Mouse (Mus musculus): ENCODE measurements around the gene Nbeal2. TPM values are rescaled to one million over a fixed set of nuclear protein-coding genes. Genes with fewer than 3 reads are reported as not detected.

The Nbeal2 gene
- polyA plus RNA-seq, 2 experiments from 2014 or later: 26.4 to 33.4 TPM

DNA sequence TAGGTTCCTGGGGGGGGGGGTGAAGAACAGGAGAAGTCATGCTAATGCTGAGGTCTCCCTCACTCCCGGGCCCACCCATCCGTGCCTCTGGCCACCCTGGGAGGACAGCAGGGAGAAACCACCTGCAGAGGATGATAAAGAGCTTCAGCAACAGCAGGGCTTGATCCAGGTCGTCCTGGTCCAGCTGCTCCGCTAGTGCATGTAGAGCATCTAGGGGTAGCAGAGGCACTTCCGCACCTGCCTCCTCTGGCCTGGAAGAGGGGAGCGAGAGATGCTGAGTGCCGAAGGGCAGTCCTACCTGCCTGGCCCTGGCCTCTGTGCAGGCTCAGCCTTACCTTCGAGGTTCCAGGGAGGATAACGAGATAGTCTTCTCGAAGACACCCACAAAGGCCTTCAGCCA, 9.7 kb downstream of the Nbeal2 start:
- no peak for ATAC-seq

DNA sequence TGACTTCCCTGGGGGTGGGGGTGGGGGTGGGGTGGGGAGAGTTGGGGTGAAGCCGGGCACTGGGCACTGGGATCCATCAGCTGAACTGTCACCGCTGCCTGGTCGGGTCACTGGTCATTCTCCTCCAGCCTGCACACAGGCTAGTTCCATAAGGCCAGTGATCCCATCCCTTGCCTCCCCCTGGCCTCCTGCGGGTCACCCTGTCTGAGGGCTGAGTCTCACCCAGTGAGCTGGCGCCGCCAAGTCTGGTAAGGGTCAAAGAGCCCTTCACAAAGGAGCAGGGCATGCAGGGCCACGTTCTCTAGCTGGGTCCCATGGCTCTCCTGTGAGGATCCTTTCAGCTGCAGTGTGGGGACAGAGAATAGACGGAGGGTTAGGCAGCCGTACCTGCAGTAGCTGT, 10.2 kb downstream of the Nbeal2 start:
- no peak for ATAC-seq

DNA sequence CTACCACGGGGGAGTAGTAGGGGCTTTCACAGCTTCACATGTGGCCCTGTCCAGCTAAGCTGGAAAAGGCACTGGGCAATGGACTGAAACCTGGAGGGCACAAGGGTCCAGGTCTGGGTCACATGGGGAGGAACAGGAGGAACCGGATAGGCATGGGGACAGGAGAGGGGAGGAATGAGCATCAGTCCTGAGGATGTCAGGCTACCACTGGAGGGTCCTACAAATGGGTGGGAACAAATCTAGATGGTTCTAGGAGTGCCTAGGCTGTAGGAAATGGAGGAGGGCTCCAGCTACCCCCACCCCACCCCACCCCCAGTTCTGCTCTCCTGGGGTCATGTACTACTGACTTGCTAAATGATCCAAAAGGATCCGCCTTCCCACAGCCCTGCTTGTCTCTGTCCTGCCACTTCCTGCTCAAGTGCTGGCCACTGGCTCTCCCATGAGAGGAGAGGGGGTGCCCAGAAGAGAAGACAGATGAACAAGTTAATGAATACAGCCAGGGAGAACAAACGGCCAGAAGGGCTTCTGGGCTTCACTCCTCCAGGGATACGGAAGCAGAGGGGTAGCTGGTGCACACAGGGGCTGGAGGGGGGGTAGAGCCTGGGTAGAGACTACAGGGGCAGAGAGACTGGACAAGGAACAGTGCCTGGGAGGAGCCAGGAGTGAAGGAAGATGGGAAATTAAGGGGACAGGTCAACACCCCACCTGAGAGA, 11.0 kb downstream of the Nbeal2 start:
- ATAC-seq: no peak

DNA sequence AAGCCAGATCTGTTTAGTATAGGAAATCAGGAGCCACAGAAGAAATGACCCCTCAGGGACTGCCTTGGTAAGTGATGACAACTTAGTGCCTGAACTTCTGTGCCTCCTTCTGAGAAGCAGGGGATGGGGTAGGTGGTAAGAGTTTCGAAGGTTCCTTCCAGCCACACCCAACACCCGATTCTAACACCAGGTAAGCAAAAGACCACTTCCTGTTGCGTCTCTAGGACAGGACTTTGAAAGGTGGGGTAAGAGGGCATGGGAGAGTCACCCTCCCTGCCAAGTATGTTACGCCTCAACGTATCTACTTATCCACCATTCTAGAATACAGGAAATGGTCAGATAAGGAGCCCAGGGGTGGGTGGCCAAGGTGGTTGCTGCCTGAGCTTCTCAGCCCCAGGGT, 13.0 kb downstream of the Nbeal2 start:
- peak; percentile 20 for ATAC-seq

DNA sequence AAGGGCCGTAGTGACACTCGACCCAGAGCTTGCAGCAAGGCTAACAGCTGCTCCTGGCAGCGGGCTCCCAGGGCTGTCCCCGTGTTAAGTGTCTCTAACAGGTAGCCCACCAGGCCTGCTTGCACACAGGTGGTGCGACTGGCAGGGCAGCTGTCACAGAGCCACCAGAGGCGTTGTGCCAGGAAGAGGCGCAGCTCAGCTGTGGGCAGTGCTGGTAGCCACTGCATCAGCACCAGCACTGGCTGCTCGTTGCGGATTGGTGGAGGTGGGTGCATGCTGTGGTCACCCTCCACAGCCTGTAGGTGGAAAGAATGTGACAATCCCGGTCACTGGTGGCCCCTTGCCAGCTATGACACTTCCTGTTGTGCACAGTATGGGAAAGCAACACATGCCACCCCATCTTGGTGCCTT, 15.3 kb downstream of the Nbeal2 start:
- no peak for ATAC-seq

DNA sequence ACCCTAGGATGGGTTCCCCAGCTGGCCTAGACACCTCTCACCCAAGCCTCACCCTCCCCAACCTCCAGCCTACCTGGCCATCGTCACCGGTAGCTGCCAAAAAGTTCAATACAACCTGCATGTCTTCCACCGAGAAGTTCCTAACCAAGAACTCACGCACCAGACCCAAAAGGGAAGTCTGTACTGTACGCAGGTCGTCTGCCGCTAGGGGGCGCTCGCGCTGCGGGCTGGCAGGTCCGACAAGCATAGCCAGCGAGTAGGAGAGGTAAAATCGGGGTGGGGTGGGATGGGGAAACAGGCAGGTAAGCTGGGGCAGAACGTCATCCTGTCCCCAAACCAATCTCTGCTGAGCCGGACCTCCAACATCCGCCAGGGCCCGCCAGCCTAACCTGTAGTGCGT, 18.7 kb downstream of the Nbeal2 start:
- ATAC-seq: no peak

DNA sequence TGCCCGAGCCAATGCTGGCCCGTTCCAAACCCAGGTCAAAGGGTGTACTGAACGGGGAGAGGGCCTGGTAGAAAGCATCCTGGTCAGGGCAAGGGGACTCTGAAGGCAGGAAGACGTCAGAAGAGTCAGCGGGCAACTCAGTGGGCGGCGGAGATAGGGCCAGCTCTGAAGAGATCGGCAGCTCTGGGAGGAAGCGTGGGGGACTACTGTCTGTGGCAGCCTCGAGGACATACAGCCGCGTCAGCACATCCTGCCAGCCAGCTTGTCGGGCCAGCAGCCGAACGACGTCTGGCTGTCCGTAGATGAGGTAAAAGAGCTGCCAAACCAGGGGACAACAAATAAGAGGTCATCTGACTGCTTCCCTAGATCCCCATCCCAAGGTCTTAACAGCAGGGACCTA, 20.1 kb downstream of the Nbeal2 start:
- no peak for ATAC-seq

DNA sequence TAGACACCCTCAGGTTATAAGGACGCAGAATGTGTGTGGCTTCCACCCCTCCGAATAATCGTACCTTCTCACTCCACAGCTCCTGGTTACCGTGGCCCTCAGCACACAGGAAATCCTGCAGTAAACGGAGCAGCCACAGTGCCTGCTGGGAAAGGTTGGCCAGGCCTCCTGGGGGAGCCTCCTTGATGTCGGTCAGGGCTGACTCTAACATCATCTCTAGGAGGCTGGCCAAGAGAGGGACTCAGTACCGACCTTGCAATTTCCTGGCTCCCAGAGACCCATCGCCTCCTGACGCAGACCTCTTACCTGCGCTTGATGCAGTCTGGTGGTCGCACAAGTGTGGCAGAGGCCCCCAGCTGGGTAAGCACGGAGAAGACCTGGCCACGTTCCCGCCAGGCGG, 21.3 kb downstream of the Nbeal2 start:
- ATAC-seq: no peak

DNA sequence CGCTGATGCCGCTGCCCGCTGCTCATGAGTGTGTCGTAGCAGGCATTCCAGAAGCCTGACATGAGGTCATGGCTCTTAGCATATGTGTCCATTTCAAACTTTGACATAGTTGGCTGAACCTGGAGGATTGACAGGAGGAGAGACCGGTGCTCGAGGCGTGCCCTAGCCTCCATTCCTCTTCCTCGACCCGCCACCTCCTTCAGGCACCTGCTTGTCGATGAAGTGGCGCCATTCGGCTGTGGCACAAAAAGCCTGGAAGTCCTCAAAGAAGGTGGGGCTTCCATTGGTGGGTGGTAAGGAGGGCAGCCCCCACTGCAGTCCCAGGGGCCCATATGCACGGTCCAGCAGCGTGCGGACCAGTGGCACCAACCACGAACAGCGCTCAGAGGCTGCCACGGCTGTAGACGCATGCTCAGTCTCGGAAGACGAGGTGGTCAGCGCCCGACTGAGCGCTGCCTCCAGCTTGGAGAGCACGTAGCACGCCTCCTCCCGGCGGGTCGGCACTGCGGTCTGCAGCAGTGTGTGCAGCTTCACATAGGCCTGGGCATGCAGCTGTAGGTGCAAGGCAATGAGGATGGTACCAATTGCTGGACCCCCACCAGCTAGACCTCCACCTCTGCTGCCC, 22.2 kb downstream of the Nbeal2 start:
- ATAC-seq: no peak

DNA sequence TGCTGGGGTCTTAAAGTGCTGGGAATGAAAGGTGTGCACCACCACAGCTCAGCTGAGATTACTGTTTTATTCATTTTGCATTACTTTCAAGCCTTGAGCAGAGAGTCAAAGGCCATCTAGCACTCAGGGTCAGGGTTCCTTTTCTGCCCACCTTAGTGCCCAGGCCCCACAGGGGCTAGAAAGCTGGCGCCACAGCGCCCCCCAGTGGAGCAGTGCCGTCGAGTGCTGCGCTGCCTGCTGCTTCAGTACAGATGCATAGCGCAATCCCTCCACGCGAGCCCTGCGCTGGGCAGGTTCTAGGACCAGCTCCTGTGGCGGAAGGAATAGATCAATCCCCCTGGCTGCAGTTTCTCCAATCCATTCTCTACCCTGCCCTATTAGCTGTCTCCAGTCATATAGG, 22.8 kb downstream of the Nbeal2 start:
- no peak for ATAC-seq

DNA sequence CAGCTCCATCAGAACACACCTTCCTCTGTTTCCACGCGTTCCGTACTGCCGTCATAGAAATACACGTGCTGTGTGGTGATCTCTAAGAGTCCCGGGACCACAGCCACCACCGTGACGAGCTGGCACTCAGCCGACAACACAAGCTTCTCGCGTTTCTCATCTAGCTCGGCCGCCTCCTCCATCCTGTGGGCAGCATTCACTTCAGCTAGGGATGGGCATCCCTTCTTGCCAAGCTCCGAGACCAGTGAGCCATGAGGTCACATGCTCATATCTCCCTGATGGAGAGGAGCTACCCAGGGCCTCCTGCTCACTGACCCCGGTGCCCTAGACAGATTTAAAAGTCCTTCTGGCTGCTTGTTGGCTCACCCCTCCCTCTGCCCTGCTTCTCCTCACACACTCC, 23.8 kb downstream of the Nbeal2 start:
- no peak for ATAC-seq

DNA sequence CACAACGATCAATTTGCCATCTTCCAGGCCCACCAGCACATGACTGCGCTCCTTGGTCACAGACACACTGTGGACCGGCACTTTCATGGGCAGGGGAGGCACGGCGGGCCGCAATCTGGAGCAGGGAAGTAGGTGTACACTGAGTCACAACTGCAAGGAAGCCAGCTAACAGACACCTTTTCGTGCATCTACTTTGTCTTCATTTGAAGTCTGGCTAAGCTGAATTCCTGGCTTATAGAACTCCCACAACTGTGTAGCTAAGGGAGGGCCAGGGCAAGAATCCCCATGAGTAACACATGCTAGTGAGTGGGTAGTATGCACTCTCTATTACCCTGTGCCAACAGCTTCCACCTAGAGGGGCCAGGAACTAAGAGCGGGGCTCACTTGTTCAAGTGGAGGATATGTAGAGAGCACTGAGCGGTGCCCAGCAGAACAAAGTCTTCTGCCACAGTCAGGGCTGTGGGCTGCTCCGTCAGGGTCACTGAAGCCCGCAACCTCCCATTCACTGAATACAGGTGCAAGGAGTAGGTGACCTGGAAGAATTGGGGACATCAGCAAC, 28.5 kb downstream of the Nbeal2 start:
- no peak for ATAC-seq

DNA sequence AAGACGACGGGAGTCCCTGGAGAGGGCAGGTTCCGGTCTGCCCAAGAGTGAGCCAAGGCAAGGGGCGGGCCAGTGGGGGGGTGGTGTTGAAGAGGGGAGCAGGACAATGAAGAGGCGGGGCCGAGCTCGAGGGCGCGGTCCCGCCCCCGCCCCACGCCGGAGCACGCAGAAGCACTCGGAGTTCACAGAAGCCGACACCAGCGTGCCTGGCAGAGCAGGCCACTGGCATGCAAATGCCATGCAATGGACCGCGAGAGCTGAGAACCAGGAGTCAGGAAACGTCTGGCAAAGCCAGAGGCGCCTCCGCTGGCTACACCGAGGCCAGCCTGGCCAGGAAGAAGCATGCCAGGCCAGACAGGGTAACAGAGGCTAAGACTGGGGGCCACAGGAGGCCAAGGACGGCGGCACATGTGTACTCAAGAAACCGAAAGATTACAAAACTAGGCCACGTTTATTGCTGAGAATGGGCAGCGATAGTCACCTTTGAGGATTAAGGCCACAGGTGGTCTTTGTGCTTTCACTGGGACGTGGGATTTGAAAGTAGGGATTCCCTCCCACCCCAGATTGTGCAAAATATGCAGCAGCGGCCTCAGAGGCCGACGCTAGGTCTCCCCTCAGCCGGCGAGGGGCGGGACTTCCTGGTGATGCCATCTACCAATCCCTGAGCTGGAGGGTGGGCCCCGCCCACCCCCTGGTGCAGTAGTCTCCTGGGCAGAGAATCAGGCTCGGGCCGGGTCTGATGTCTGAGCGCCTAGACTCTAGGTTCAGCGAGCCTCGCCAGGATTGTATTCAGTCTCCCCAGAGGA, 29.4 kb downstream of the Nbeal2 start, which contains the start of gene Nradd:
Gene Nradd (minus strand): TSS at position 92 of the 806 bp plus-strand sequence.
- ATAC-seq: no peak

DNA sequence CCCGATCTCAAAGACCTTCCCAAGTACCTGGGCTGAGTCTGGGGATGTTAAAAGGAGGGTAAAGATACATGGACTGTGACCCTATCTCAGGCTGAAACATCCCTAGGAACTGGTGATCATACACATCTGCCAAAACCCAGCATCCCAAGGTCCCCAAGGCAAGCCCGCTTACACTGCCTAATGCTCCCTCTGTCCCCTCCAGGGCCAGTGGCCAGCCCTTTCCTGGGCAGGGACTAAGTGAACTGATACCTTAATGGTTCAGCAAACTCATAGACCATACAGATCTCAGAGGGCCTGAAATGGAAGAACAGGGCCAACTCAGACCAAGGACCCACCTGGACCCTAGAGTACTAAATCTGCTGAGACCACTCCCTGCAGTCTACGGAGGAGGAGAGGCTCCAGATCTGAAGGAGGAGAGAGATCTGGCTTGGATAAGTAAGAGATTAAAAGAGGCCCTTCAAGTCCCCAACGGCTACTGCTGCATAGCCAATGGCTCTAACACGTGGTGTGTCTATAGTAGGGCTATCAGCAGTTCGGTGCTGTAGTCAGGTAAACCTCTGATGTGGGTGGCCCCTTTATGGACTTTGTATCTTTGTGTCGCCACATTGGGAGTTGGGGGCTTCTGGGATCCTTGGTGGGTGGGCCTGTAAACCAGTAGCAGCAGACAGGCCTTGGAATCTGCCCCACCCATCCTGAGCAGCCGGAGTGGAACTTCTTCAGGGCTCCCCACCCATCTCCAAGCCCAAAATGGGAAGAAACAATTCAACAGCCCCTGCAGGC, 30.4 kb downstream of the Nbeal2 start:
- ATAC-seq: no peak

DNA sequence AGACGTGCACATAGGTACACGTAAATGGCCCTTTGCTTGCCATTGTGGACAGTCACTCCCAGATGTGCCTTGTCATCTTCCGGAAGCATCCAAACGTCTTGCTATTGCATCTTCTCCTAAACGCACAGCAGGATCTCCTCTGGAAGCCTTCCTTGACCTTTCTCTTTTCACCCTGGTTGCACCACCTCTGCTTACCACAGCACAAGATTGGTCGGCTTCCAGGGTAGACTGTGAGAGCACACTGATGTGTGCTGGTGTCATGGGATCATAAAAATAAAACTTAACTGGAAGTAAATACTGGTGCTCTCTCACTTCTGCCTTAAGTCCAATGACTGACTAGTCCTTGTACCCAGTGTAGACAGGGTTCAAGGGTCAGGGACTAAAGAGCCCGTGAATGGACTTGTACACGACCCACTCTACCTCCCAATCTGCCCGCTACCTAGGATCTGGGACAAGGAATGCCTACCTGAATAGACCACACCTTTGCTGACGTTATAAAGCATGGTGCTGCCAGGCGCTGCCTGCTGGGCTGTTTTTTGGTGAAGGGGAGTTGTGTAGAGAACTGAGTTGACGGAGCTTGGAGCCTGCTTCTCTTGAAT, 31.2 kb downstream of the Nbeal2 start:
- no peak for ATAC-seq

DNA sequence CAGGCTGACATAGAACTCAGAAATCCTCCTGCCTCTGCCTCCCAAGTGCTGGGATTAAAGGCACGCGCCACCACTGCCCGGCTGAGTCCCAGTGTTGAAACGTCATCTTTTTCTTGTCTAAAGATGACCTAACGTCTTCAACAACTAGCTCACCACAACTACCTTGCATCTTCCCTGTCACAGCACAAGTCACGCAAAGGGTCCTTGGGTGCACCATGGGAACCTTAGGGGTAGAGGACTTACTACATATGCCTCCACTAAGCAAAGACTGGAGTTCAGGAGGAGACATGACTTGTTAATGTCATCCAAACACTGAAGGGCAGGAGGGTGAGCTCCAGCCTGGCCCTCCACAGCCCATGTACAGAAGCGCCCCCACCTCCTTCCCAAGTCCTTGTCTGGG, 33.3 kb downstream of the Nbeal2 start:
- no peak for ATAC-seq

DNA sequence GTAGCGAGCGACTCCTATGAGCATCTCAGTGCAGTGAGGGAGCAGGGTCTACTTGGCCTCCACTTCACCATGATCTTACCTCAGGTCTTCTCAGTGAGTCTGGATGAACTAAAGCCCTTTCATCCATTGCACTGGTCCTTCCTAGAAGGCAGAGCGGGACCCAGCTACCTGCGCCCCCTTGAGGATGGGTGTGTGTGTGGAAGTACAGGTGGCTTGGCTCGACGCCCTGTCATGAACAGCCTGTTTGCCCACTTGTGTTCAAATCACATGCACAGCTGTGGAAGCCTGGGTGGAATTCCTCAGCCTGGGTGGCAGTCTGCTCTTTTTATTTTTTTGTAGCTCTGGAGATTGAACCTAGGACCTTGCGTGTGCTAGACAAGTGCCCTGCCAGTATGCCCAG, 33.8 kb downstream of the Nbeal2 start:
- no peak for ATAC-seq

DNA sequence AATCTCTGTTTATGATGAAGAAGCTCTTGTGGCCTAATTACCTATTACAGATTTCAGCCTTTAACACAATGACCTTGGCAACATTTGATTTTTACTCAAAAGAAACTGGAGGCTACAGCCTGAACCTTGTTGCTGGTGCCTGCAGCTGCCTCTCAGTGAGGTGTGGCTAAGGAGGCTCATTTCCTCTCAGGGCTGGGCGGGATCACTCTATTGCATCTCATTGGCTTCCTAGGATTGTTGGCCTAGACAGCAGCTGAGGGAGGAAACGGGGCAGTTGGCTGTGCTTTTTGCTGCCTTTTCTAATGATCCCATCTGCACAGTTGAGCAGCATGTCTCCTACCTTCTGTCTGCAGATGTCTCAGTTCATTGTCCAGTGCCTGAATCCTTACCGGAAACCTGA, 36.9 kb downstream of the Nbeal2 start:
- no peak for ATAC-seq

DNA sequence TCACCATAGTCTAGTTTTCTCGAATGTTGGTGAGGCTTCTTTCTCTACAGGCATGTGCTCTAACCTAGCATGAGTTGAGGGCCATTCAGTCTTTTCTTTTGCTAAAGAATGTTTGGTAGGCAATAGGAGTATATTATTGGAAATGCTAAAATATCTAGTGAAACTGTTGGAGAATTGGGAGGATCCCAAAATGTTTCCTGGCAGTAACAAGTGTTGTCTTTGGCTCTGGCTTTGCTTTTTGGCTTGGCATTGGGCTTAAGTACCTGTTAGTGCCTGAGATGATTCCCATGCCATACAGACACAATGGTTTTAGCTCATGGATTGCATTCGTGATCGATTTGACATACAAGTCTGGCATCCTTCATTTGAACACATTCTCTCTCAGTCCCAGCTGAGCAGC, 42.5 kb downstream of the Nbeal2 start:
- ATAC-seq: no peak

DNA sequence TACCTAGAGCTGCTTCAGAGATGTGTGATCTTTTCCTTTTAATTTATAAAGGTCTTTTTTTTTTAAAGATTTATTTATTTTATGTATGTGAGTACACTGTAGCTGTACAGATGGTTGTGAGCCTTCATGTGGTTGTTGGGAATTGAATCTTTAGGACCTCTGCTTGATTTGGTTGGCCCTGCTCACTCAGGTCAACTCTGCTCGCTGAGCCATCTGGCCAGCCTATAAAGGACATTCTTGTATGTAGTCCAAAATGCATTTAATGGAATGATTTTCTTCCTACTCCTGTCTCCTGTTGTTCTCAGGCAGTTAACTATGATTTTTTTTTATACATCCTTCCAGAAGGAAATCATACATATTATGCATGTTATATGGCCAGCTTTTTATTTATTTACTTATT, 70.4 kb downstream of the Nbeal2 start:
- no peak for ATAC-seq

DNA sequence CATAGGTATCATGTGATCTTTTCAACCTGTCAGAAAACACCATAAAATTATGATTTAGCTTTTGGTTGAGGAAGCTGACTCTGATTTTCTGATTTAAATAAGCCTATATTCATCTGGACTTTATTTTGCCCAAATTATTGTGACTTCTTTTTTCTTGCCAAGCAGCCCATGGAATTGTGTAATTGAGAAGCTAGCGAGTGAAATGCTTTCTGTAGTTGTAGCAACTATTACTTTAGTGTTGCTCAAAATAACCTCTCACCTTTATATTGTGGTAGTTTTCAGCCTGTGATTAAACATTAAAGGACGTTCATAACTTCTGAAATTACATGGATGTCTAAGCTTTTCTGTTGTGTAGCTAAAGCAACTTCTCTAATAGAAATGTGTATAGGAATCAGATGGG, 71.8 kb downstream of the Nbeal2 start:
- ATAC-seq: no peak

Measured in activated CD4-positive, CD25-positive, alpha-beta regulatory T cell, adult 4 months (primary cell).